Mouse (Mus musculus) intestine, postnatal 0 days (tissue): ENCODE measurements around the gene Abcb10. TPM values are rescaled to one million over a fixed set of nuclear protein-coding genes. Genes with fewer than 3 reads are reported as not detected.
A peak's percentile ranks its signal among the peaks of the same experiment; 100 is the strongest.

Source experiments
- ATAC-seq: fragments of 200-750 bp; cut with Nextera tagmentation; 2 replicates; pipeline ENCODE4 v1.8.0; 2017; ENCODE audit warnings: mild to moderate bottlenecking, moderate TSS enrichment, moderate library complexity
- H3K27ac ChIP-seq: fragments of 300-500 bp; sonication (generic); 2 replicates; pipeline ENCODE4 v1.5.1; 2014; ENCODE audit warnings: mild to moderate bottlenecking, low read depth, low read length, moderate library complexity
- H3K27me3 ChIP-seq: fragments of 300-500 bp; sonication (generic); replicated peaks from 2 replicates; pipeline ENCODE4 v1.6.1; 2014; ENCODE audit warnings: low read length, mixed read lengths; ENCODE audit not compliant: control insufficient read depth, insufficient read depth
- H3K36me3 ChIP-seq: fragments of 300-500 bp; sonication (generic); 2 replicates; pipeline ENCODE4 v1.6.1; 2014; ENCODE audit warnings: mild to moderate bottlenecking, moderate library complexity; ENCODE audit not compliant: control insufficient read depth, insufficient read depth
- H3K4me1 ChIP-seq: fragments of 300-500 bp; sonication (generic); replicated peaks from 2 replicates; pipeline ENCODE4 v1.6.1; 2014; ENCODE audit warnings: antibody characterized with exemption, low read length, mixed read lengths; ENCODE audit not compliant: control insufficient read depth, insufficient read depth
- H3K4me2 ChIP-seq: fragments of 300-500 bp; sonication (generic); replicated peaks from 2 replicates; pipeline ENCODE4 v1.6.1; 2014; ENCODE audit warnings: low read depth, mild to moderate bottlenecking, moderate library complexity
- H3K4me3 ChIP-seq: fragments of 300-500 bp; sonication (generic); 2 replicates; pipeline ENCODE4 v1.5.1; 2014; ENCODE audit warnings: low read depth, low read length
- H3K9ac ChIP-seq: fragments of 300-500 bp; sonication (generic); 2 replicates; pipeline ENCODE4 v1.6.1; 2014; ENCODE audit warnings: mild to moderate bottlenecking, low read depth, low read length
- H3K9me3 ChIP-seq: fragments of 300-500 bp; sonication (generic); 2 replicates; pipeline ENCODE4 v1.6.1; 2016; ENCODE audit warnings: mixed run types; ENCODE audit not compliant: control insufficient read depth
- CTCF ChIP-seq: sonication (generic); IDR thresholded peaks from 2 replicates; pipeline ENCODE4 v1.5.1; 2016; ENCODE audit warnings: low read depth, mild to moderate bottlenecking, control low read depth, antibody characterized with exemption, moderate library complexity
- WGBS: fragments of 180-500 bp; shearing (Covaris S2); extraction: QIAGEN DNeasy Blood & Tissue Kit; methylation state at CpG from one replicate; pipeline ENCODE4 v1.1.7; 2014; 5-methylcytosine and 5-hydroxymethylcytosine counted together
- polyA plus RNA-seq: library from polyadenylated mRNA; unstranded; fragments of >200 nt; fragmentation: Nextera tagmentation; extraction: Ambion mirVana; gene quantifications from 2 replicates; pipeline ENCODE4 v1.2.1, GENCODE M21; 2015

Abcb10 gene
- polyA plus RNA-seq, 1 experiment from 2014 or later: 10.7 TPM

DNA sequence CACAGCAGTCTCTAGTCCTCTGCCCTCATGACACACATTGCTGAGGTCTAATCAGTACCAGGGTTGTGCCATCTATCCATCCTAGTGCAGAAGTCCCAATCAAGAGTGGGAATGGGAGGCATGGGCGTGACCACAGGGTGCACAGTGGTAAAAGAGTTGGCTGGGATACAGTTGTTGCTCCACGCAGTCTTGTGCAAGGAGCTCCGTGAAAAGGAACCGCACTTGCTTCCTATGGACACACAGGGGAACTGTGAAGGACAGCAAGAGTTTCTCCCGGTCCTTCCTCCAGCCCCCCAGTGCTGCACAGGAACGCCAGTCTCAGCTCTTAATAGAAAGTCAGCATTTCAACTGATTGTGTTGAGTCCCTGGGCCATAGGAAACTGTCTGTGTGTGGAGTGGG is 23.4 kb downstream of the Abcb10 start:
- no peak overlapping the region for H3K4me3 ChIP-seq
- no peaks in the 10 kb centered on the region for H3K4me1 ChIP-seq
- H3K9ac ChIP-seq: no peak overlapping the region
- H3K9me3 ChIP-seq: no peaks in the 10 kb centered on the region
- no peak for TF ChIP-seq CTCF
- no peak for ATAC-seq
- H3K36me3 ChIP-seq: peaks cover 62% of the 10 kb centered on the region
- 88% methylated on average over 6 of the region's 6 CpGs for WGBS
- H3K27ac ChIP-seq: no peak overlapping the region
- no peak overlapping the region for H3K4me2 ChIP-seq
- H3K27me3 ChIP-seq: no peaks in the 10 kb centered on the region

DNA sequence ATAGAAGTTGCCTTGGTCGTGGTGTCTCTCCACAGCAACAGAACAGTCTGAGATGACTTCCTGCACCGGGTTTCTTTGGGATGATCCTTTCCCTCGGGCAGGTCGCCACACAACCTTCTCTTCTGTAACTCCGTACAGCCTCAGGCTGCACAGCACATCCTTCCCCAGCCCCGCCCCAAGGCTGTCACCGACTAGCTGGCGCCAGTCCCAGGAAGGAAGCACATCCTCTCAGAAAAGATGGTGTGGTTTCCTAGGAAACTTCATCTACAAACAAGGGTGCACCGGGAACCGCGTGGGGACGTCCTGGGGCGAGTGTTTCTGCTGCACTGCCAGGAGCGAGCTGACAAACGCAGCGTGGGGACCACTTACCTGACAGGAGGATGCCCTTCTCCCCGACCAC is 24.8 kb downstream of the Abcb10 start:
- Histone ChIP-seq H3K4me1 (no peaks in the 10 kb centered on the region), H3K4me3 (no peak overlapping the region), H3K9ac (no peak overlapping the region), H3K27me3 (no peaks in the 10 kb centered on the region), H3K4me2 (no peak overlapping the region), H3K36me3 (peaks cover 66% of the 10 kb centered on the region), H3K9me3 (no peaks in the 10 kb centered on the region), H3K27ac (no peak overlapping the region)
- WGBS: 71% methylated on average over 17 of the region's 17 CpGs
- no peak for TF ChIP-seq CTCF
- no peak for ATAC-seq

DNA sequence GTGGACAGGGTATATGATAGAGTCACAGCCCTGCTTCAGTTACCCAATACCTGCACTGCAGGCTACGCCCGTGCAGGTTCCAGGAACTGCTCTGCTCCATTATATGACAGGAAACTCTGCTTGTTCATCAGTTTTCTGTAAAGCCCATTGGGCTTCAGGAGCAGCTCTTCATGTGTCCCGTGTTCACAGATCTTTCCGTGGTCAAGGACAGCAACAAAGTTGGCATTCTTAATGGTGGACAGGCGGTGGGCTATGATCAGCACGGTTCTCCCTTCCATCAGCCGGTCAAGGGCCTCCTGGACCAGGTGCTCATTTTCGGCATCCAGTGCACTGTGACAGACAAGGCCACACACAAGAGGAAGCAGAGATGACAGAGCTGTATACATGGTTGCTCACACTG is 28.7 kb downstream of the Abcb10 start:
- peaks cover 40% of the 10 kb centered on the region for H3K36me3 ChIP-seq
- H3K9ac ChIP-seq: no peak overlapping the region
- 89% methylated on average over 8 of the region's 8 CpGs for WGBS
- no peaks in the 10 kb centered on the region for H3K27me3 ChIP-seq
- no peak overlapping the region for H3K4me2 ChIP-seq
- H3K9me3 ChIP-seq: no peaks in the 10 kb centered on the region
- H3K4me1 ChIP-seq: no peaks in the 10 kb centered on the region
- no peak for TF ChIP-seq CTCF
- no peak overlapping the region for H3K27ac ChIP-seq
- no peak for ATAC-seq
- H3K4me3 ChIP-seq: no peak overlapping the region

DNA sequence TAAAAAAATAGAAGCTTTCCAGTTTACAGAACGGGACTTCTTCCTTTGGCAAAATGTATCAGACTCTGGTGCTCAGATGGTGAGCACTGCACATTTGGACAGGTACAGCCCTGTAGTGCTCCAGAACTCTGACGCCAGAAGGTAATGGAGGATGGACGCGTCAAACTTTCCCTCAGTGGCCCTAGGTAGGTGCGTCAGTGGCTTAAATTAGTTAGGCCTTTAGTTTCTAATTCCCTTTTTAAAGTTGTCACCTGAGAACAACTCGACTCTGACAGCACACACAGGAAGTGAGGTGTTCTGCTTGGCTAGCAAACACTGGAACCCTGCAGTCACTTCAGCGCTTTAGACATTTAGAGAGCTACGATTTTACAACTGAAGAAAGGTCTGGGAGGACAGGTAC is 29.2 kb downstream of the Abcb10 start:
- Histone ChIP-seq H3K9me3 (no peaks in the 10 kb centered on the region), H3K4me1 (no peaks in the 10 kb centered on the region), H3K27me3 (no peaks in the 10 kb centered on the region), H3K27ac (no peak overlapping the region), H3K36me3 (peaks cover 36% of the 10 kb centered on the region), H3K4me2 (no peak overlapping the region), H3K4me3 (no peak overlapping the region), H3K9ac (no peak overlapping the region)
- TF ChIP-seq CTCF: no peak
- WGBS: 88% methylated on average over 8 of the region's 8 CpGs
- no peak for ATAC-seq

DNA sequence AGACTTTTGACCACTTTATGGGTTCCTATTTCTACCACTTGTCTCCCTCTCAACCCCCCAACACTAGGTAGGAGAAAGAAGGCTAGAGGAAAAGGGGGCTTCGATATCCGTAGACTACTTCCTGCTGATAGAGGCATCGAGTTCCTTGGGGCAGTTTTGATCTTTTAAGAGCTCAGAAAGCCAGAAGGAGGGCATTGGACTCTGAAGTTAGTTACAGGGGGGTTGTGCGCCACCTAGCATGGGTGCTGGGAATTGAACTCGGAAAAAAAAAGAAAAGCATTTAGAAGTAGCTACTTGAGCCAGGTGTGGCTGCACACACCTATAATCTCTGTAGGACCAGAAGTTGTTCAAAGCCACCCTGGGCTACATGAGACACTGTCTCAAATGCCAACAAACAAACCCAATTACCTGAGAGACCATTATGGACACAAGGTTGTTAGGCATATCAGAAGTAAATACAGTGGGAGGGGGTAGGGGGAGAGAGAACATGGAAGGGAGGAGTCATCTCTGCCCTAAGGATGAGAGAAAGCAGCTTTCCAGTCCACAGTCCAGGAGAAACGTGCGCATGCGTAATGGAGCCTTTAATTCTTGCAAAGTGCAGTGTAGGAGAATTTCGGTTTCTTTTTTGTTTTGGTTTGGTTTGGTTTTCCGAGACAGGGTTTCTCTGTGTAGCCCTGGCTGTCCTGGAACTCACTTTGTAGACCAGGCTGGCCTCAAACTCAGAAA is 32.7 kb downstream of the Abcb10 start:
- Histone ChIP-seq H3K27me3 (no peaks in the 10 kb centered on the region), H3K9me3 (no peaks in the 10 kb centered on the region), H3K9ac (peak overlapping the region; percentile 81), H3K4me2 (peak overlapping the region; percentile 97), H3K36me3 (peaks cover 19% of the 10 kb centered on the region), H3K27ac (peak overlapping the region; percentile 90), H3K4me3 (peak overlapping the region; percentile 100), H3K4me1 (peaks cover 6% of the 10 kb centered on the region)
- peak; percentile 79 for TF ChIP-seq CTCF
- ATAC-seq: no peak; the same call in 1 of the 2 replicates
- 32% methylated on average over 10 of the region's 10 CpGs for WGBS

DNA sequence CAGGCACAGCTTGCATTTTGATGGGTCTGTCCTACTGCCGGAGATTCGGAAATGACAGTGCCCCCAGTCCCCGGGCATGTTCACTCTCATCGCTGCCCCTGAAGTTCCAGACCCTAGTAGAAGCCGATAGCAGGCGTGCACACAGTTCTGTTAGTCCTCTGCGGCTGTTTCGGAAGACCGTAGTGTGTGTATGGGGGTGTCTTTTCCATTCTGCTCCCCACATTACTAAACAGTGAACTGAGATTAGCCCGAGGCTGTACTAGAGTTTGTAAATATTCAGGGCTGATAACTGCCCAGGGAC is 33.3 kb downstream of the Abcb10 start:
- H3K4me3 ChIP-seq: peak overlapping the region; percentile 100
- no peak for TF ChIP-seq CTCF
- 0% methylated on average over 10 of the region's 10 CpGs for WGBS
- H3K27ac ChIP-seq: peak overlapping the region; percentile 90
- peaks cover 6% of the 10 kb centered on the region for H3K4me1 ChIP-seq
- H3K9me3 ChIP-seq: no peaks in the 10 kb centered on the region
- ATAC-seq: peak; percentile 8
- peaks cover 19% of the 10 kb centered on the region for H3K36me3 ChIP-seq
- peak overlapping the region; percentile 81 for H3K9ac ChIP-seq
- no peaks in the 10 kb centered on the region for H3K27me3 ChIP-seq
- peak overlapping the region; percentile 97 for H3K4me2 ChIP-seq
